Mouse (Mus musculus) heart, postnatal 0 days (tissue): ENCODE results near the gene Hmgb3.

Source experiments
- CTCF ChIP-seq: IDR thresholded peaks from 2 replicates; pipeline ENCODE4 v1.5.1; 2016; ENCODE audit warnings: antibody characterized with exemption, control low read depth, low read depth
- EP300 ChIP-seq: IDR thresholded peaks from 2 replicates; pipeline ENCODE4 v1.6.1; 2016; ENCODE audit warnings: antibody characterized with exemption, low read depth

DNA sequence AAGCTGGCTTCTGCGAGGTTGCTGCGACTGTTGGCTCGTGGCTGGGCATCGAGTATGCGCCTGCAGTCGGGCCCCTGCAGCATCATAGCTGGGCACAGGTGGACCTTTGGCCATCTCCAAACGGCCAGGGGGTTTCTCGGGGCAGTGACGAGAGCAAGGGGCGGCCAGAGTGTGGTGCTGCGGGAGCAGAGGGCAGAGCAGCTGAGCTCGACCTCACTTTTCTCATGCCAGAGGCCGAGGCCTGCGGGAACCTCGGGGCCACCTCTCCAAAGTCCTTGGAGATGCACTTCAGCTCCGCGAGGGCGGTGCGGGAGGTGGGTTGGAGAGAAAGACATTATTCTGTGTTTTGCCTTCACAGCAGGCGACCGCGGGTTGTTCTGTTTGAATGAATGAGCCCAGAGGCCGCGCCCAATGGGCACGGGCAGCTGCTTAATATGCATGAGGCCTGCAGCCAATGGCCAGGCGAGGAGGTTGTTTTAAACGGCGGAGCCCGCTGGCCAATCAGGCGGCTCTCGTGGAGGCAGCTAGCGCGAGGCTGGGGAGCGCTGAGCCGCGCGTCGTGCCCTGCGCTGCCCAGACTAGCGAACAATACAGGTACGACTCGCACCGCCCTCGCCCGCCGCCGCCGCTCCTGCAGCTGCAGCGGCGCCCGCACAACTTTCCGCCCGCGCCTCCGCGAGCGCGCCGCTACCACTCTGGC is at the start of gene Hmgb3:
- TF ChIP-seq CTCF, result no peak
- no peak for TF ChIP-seq EP300
